Mouse (Mus musculus) E14TG2a.4 (cell line): ENCODE measurements around the gene Kiz.

ENCODE experiments used
- H3K27me3 ChIP-seq: 2 replicates; pipeline ENCODE4 v1.6.1; 2014; ENCODE audit warnings: low read length, control low read depth; ENCODE audit not compliant: insufficient read depth
- H3K36me3 ChIP-seq: 2 replicates; pipeline ENCODE4 v1.6.1; 2014; ENCODE audit warnings: low read length, control low read depth; ENCODE audit not compliant: insufficient read depth
- H3K4me1 ChIP-seq: replicated peaks from 2 replicates; pipeline ENCODE4 v1.6.1; 2014; ENCODE audit warnings: low read depth, low read length, control low read depth
- H3K4me3 ChIP-seq: replicated peaks from 2 replicates; pipeline ENCODE4 v1.5.1; 2014; ENCODE audit warnings: mild to moderate bottlenecking, low read length
- H3K9me3 ChIP-seq: 2 replicates; pipeline ENCODE4 v1.6.1; 2014; ENCODE audit warnings: low read length, control low read depth
- CTCF ChIP-seq: conservative IDR thresholded peaks from 2 replicates; pipeline ENCODE4 v1.5.1; 2014; ENCODE audit warnings: low read length
- NANOG ChIP-seq: IDR thresholded peaks from 2 replicates; pipeline ENCODE4 v1.6.1; 2014; ENCODE audit warnings: borderline replicate concordance, low read length, mixed read lengths
- POU5F1 ChIP-seq: IDR thresholded peaks from 2 replicates; pipeline ENCODE4 v1.6.1; 2014; ENCODE audit warnings: low read length, borderline replicate concordance

Kiz gene

GRCm38 (mm10) chr2:146855599-146856039, at the start of gene Kiz:
TSS of gene Kiz (plus strand) at chr2:146855864.
- no peak for TF ChIP-seq CTCF
- H3K27me3 ChIP-seq = no peaks in the 10 kb centered on the region
- peak within 1 kb of the TSS; percentile 96 for H3K4me3 ChIP-seq
- no peaks in the 10 kb centered on the region for H3K36me3 ChIP-seq
- H3K4me1 ChIP-seq = peaks cover 9% of the 10 kb centered on the region
- H3K9me3 ChIP-seq = no peaks in the 10 kb centered on the region

DNA sequence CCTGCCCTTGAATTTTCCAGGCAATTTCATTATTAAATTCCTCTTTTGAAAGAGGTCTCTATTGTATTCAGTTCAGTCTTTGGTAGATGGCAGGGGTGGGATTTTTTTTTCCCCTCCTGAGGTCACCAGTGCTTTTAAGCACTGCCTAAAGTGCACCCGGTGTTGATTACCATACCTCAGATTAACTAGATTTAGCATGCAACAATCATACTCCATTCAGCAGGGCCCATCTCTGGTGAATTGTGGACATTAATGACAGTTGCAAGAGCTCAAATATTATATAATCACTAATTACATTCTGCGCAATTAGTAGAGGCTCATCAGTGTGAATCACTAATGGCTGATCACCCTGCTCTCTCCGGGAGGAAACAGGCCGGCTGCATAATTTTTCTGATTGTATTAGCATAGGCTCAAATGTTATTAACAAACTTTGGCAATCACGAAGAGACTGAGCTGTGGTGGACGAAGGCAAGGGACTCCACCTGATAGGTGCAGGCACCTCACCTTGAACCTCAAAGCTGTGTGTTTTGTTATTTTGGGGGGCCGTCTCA, 45.9 kb upstream of the Kiz start:
- TF ChIP-seq POU5F1 (no peak), CTCF (no peak), NANOG (no peak)
- Histone ChIP-seq H3K9me3 (peaks cover 9% of the 10 kb centered on the region), H3K4me3 (no peak overlapping the region)

GRCm38 (mm10) chr2:146810695-146811094, 45.0 kb upstream of the Kiz start:
- Histone ChIP-seq H3K4me3 (no peak overlapping the region), H3K9me3 (peaks cover 9% of the 10 kb centered on the region), H3K36me3 (no peaks in the 10 kb centered on the region), H3K27me3 (no peaks in the 10 kb centered on the region; the same call in 1 of the 2 replicates), H3K4me1 (no peaks in the 10 kb centered on the region)
- TF ChIP-seq POU5F1 (no peak), NANOG (no peak), CTCF (no peak)

More for the DNA sequence above, 45.9 kb upstream of the Kiz start:
- H3K27me3 ChIP-seq = no peaks in the 10 kb centered on the region; the same call in 1 of the 2 replicates
- no peaks in the 10 kb centered on the region for H3K4me1 ChIP-seq
- H3K36me3 ChIP-seq = no peaks in the 10 kb centered on the region

GRCm38 (mm10) chr2:146814978-146815377, 40.7 kb upstream of the Kiz start:
- no peaks in the 10 kb centered on the region for H3K36me3 ChIP-seq
- H3K9me3 ChIP-seq = no peaks in the 10 kb centered on the region
- H3K4me1 ChIP-seq = 0 out of 2 replicates have a peak, but pooled peaks cover 2% of the 10 kb centered on the region
- no peak for TF ChIP-seq NANOG
- TF ChIP-seq POU5F1 = no peak
- TF ChIP-seq CTCF = no peak
- no peaks in the 10 kb centered on the region; the same call in 1 of the 2 replicates for H3K27me3 ChIP-seq
- H3K4me3 ChIP-seq = no peak overlapping the region

- no peak for TF ChIP-seq NANOG
- TF ChIP-seq CTCF = no peak
- TF ChIP-seq POU5F1 = no peak
- Histone ChIP-seq H3K4me3 (no peak overlapping the region), H3K4me1 (peaks cover 18% of the 10 kb centered on the region), H3K36me3 (no peaks in the 10 kb centered on the region), H3K27me3 (peaks cover 11% of the 10 kb centered on the region), H3K9me3 (no peaks in the 10 kb centered on the region)
These were observed 36.6 kb upstream of the Kiz start for GRCm38 (mm10) chr2:146819065-146819464.

GRCm38 (mm10) chr2:146823483-146823951, 32.1 kb upstream of the Kiz start:
- H3K27me3 ChIP-seq = peaks cover 39% of the 10 kb centered on the region
- H3K9me3 ChIP-seq = 0 out of 2 replicates have a peak, but pooled peaks cover 7% of the 10 kb centered on the region
- no peaks in the 10 kb centered on the region for H3K36me3 ChIP-seq
- peaks cover 23% of the 10 kb centered on the region for H3K4me1 ChIP-seq
- H3K4me3 ChIP-seq = peak overlapping the region; percentile 50
- TF ChIP-seq CTCF (no peak), POU5F1 (no peak), NANOG (peak; percentile 79; the same call in 1 of the 2 replicates)

- 0 out of 2 replicates have a peak, but pooled peaks cover 7% of the 10 kb centered on the region for H3K9me3 ChIP-seq
- peak overlapping the region; percentile 50 for H3K4me3 ChIP-seq
- peaks cover 44% of the 10 kb centered on the region for H3K27me3 ChIP-seq
- H3K4me1 ChIP-seq = peaks cover 23% of the 10 kb centered on the region
- no peak for TF ChIP-seq NANOG
- no peak for TF ChIP-seq CTCF
- no peak for TF ChIP-seq POU5F1
- H3K36me3 ChIP-seq = no peaks in the 10 kb centered on the region
These were observed 31.6 kb upstream of the Kiz start for GRCm38 (mm10) chr2:146824043-146824442.

- Histone ChIP-seq H3K4me3 (no peak overlapping the region), H3K9me3 (0 out of 2 replicates have a peak, but pooled peaks cover 7% of the 10 kb centered on the region), H3K27me3 (peaks cover 67% of the 10 kb centered on the region), H3K36me3 (no peaks in the 10 kb centered on the region), H3K4me1 (peaks cover 23% of the 10 kb centered on the region)
- no peak for TF ChIP-seq POU5F1
These were observed 27.7 kb upstream of the Kiz start for GRCm38 (mm10) chr2:146828006-146828405.

DNA sequence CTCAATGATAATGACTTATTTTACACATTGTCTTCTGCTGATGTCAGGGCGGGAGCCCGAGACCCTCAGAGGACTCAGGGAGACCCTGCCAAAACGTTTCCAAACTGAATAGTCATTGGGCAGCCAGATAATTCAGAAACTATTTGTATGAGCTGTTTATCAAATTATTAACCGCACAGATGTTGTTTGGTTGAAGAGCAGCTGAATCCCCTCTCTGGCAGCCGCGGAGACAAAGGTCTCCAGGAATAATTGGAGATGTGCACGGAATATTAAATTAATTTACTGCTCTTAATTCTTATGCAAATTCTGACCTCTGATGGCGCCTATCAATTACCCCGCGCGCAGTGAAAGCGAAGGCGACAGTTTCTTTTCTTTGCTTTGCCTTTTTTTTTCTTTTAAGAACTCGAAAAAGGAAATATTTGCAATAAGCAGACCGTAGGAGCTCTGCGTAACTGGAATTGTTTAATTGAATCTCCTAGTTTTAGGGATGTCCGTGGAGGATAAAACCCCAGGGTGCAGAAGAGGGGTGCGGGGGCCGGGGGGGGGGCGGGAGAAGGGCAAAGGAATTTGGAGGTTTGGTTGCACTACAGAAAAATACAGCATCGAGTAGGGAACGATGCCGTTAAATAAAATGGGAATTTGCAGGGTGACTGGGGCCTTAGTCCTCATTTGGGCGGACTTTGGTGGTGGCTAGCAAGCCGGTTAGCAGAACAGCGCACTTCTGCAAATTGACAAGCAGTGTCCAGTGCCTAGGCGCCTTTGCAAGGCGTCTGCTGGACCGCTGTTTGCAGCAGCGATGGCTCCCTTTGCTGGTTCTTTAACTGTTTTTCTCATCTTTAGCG, 22.2 kb upstream of the Kiz start:
- no peaks in the 10 kb centered on the region for H3K36me3 ChIP-seq
- TF ChIP-seq NANOG (no peak), POU5F1 (no peak), CTCF (no peak)
- no peaks in the 10 kb centered on the region for H3K9me3 ChIP-seq
- H3K27me3 ChIP-seq = peaks cover 76% of the 10 kb centered on the region
- peaks cover 56% of the 10 kb centered on the region for H3K4me1 ChIP-seq
- peak overlapping the region; percentile 78 for H3K4me3 ChIP-seq
